Mouse (Mus musculus) ES-E14 (cell line): ENCODE data around the gene Nid2. TPM values are rescaled to one million over a fixed set of nuclear protein-coding genes. Genes with fewer than 3 reads are reported as not detected.

Source experiments
- DNase-seq: peaks from one replicate; pipeline ENCODE4 v3.0.0-alpha.2; 2013; ENCODE audit warnings: low read depth, low spot score
- H3K27ac ChIP-seq: 2 replicates; pipeline ENCODE4 v1.5.1; 2012; ENCODE audit warnings: low read depth, mild to moderate bottlenecking, low read length, moderate library complexity, mixed read lengths; ENCODE audit not compliant: poor library complexity, insufficient read depth, severe bottlenecking
- H3K36me3 ChIP-seq: 2 replicates; pipeline ENCODE4 v1.6.1; 2012; ENCODE audit warnings: mild to moderate bottlenecking, low read length, moderate library complexity, mixed read lengths; ENCODE audit not compliant: control insufficient read depth, poor library complexity, insufficient read depth, severe bottlenecking
- H3K4me1 ChIP-seq, 2 experiments: fragments of 150-350 bp in 1 of 2; sonication (generic) in 1 of 2; 2 replicates each; pipeline ENCODE4 v1.6.1; 2012; ENCODE audit warnings: low read length in 2 of 2, mild to moderate bottlenecking in 1 of 2, mixed read lengths in 1 of 2; ENCODE audit not compliant: control insufficient read depth in 2 of 2, insufficient read depth in 2 of 2, poor library complexity in 1 of 2
- H3K4me3 ChIP-seq, 2 experiments: fragments of 150-350 bp in 1 of 2; sonication (generic) in 1 of 2; 2 replicates each; pipeline ENCODE4 v1.5.1; 2012; ENCODE audit warnings: low read length in 2 of 2, low read depth in 1 of 2, mild to moderate bottlenecking in 1 of 2, mixed read lengths in 1 of 2; ENCODE audit not compliant: insufficient read depth in 1 of 2, poor library complexity in 1 of 2, severe bottlenecking in 1 of 2
- H3K9ac ChIP-seq: 2 replicates; pipeline ENCODE4 v1.6.1; 2012; ENCODE audit warnings: low read depth, mild to moderate bottlenecking, low read length, mixed read lengths; ENCODE audit not compliant: poor library complexity, insufficient read depth, severe bottlenecking
- H3K9me3 ChIP-seq: fragments of 150-350 bp; sonication (generic); 2 replicates; pipeline ENCODE4 v1.6.1; 2012; ENCODE audit warnings: low read depth, mild to moderate bottlenecking, low read length; ENCODE audit not compliant: control insufficient read depth, insufficient read depth
- CHD2 ChIP-seq: IDR thresholded peaks from 2 replicates; pipeline ENCODE4 v1.6.1; 2014; ENCODE audit warnings: mild to moderate bottlenecking, low read depth, low read length, inconsistent platforms
- HCFC1 ChIP-seq: IDR thresholded peaks from 2 replicates; pipeline ENCODE4 v1.6.1; 2012; ENCODE audit warnings: low read length, inconsistent platforms, borderline replicate concordance; ENCODE audit not compliant: insufficient read depth
- MAFK ChIP-seq: IDR thresholded peaks from 2 replicates; pipeline ENCODE4 v1.6.1; 2014; ENCODE audit warnings: mild to moderate bottlenecking, low read depth, low read length, inconsistent platforms; ENCODE audit not compliant: insufficient read depth
- ZC3H11A ChIP-seq: IDR thresholded peaks from 2 replicates; pipeline ENCODE4 v1.6.1; 2012; ENCODE audit warnings: low read depth, mild to moderate bottlenecking, inconsistent platforms, low read length, borderline replicate concordance
- ZNF384 ChIP-seq: IDR thresholded peaks from 2 replicates; pipeline ENCODE4 v1.6.1; 2012; ENCODE audit warnings: low read depth, low read length, inconsistent platforms
- in situ Hi-C, 2 experiments: fragments of 600-800 bp; cut with MboI; formaldehyde crosslinking; loops; one replicate each; pipeline ENCODE4 v1.15.1; 2025; ENCODE audit warnings: low sequenced_read_pairs in 2 of 2, inconsistent platforms in 1 of 2; ENCODE audit not compliant: unreplicated experiment in 2 of 2
- total RNA-seq: library from RNA; depleted of rRNA; stranded (reverse); fragments of 300-350 nt; gene quantifications from 2 replicates; pipeline ENCODE4 v1.2.3, GENCODE M21; 2012

Nid2 gene
- total RNA-seq, 1 experiment, result 399 TPM

DNA sequence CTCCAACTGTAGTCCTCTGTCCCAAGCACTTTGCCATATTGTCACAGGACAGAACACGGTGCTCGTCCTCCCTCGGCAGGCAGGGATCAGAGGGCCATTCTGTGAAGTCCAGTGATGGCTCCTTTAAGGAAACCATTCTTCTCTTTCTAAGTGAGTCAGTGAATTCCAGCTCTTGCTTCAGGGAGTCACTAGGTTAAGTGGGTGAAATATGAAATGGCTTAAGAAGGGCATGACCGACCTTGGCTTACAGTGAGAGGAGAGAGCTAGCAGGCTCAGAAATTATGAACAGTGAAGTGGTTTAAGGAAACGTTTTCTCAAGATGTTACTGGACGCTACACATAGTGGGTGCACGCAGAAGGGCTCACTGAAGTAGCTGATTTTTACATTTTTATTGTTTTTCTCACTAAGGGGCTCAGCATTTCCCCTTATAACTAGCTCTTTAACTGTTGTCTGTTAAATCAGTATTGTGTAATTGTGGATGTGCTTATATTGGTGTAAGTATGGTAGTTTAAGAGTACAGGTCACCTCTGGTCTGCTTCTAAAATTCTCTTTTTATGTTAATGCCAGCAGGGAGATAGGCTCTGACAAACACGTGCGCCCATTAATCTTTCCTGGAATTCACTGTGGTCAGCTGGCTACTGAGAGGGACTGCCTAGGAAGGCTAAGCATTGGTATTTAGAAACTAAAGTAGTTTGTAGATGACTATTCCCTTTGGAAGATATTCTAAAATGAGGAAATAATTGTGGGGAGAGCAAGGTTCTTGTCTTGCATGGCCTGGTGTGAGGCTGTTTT is 34.9 kb downstream of the Nid2 start:
- no peak overlapping the region for H3K4me3 ChIP-seq
- H3K4me1 ChIP-seq, result no peaks in the 10 kb centered on the region
- H3K36me3 ChIP-seq, result peaks cover 45% of the 10 kb centered on the region
- TF ChIP-seq MAFK (no peak), ZNF384 (no peak), ZC3H11A (no peak)
- no peak overlapping the region for H3K9ac ChIP-seq
- DNase-seq, result no peak
- no peak overlapping the region for H3K27ac ChIP-seq
- no peaks in the 10 kb centered on the region for H3K9me3 ChIP-seq
- in situ Hi-C loops, result loop anchor here in 1 of 2 experiments (5.0 kb wide), 1 partner anchor 51 kb away; no protein-coding TSS in a partner anchor

- H3K4me3 ChIP-seq, result no peak overlapping the region
- no peaks in the 10 kb centered on the region for H3K4me1 ChIP-seq
- no peak overlapping the region for H3K27ac ChIP-seq
- no peaks in the 10 kb centered on the region for H3K9me3 ChIP-seq
- no peak for TF ChIP-seq ZNF384
- no peak for TF ChIP-seq MAFK
- TF ChIP-seq ZC3H11A, result no peak
- no peak for TF ChIP-seq HCFC1
- TF ChIP-seq CHD2, result no peak
- DNase-seq, result no peak
- H3K36me3 ChIP-seq, result peaks cover 57% of the 10 kb centered on the region
- H3K9ac ChIP-seq, result no peak overlapping the region
- in situ Hi-C loops, result loop anchor here in 1 of 2 experiments (5.0 kb wide), 1 partner anchor 49 kb away; no protein-coding TSS in a partner anchor
Observed at GRCm38 (mm10) chr14:19788443-19788842, 37.4 kb downstream of the Nid2 start.

GRCm38 (mm10) chr14:19794881-19795280 is 43.8 kb downstream of the Nid2 start:
- TF ChIP-seq HCFC1 (no peak), CHD2 (no peak), ZC3H11A (no peak), MAFK (no peak), ZNF384 (no peak)
- no peak overlapping the region for H3K27ac ChIP-seq
- H3K9me3 ChIP-seq, result no peaks in the 10 kb centered on the region
- no peak for DNase-seq
- no peak overlapping the region for H3K9ac ChIP-seq
- in situ Hi-C loops, result no loop called here
- no peak overlapping the region for H3K4me3 ChIP-seq
- peaks cover 65% of the 10 kb centered on the region for H3K36me3 ChIP-seq
- H3K4me1 ChIP-seq, result no peaks in the 10 kb centered on the region

DNA sequence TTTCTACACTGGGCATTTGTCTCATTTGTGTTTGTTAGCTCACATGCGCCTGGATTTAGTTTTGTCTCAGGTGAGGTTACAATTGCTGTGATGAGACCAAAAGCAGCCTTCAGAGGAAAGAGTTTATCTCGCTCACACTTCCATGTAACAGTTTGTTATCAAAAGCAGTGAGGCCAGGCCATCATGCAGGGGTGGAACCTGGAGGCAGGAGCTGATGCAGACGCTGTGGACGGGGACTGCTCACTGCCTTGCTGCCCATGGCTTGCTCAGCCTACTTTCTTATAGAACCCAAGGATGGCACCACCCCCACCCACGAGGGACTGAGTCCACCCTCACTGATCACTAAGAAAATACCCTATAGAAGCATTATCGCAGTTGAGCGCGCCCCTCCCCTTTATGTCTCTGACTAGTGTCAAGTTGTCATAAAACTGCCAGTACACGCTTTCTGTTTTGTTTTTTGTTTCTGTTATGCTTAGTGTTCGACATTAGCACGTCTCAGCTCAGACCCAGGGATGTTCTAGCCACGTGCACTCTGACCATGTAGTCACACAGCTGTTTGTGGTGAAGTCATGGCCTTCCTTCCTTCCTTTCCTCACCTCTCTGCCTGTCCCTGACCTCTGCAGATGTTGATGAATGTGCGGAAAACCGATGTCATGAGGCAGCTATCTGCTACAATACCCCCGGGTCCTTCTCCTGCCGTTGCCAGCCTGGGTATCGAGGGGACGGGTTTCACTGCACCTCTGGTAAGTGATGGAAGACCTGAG is 45.7 kb downstream of the Nid2 start:
- TF ChIP-seq ZC3H11A (no peak), CHD2 (no peak), MAFK (no peak), HCFC1 (no peak), ZNF384 (no peak)
- H3K9ac ChIP-seq, result no peak overlapping the region
- H3K4me3 ChIP-seq, result no peak overlapping the region
- in situ Hi-C loops, result no loop called here
- no peaks in the 10 kb centered on the region for H3K4me1 ChIP-seq
- no peak for DNase-seq
- no peak overlapping the region for H3K27ac ChIP-seq
- H3K36me3 ChIP-seq, result peaks cover 71% of the 10 kb centered on the region
- no peaks in the 10 kb centered on the region for H3K9me3 ChIP-seq
